Mouse (Mus musculus): ENCODE measurements at regions not wholly inside any gene's neighbourhood (a gene's known extent, or its start where the extent isn't known, plus 50 kb on each side); places are given as distances from the start of the nearest gene placed in this dataset.

GRCm38 (mm10) chr5:148615117-148615516 lies 62.5 kb upstream of the Ubl3 start:
- no peaks in the 10 kb centered on the region for H3K4me1 ChIP-seq (ENCODE audit: control insufficient read depth, insufficient read depth, low read length)
- 92% methylated on average over 14 of the region's 14 CpGs for WGBS
- no peaks in the 10 kb centered on the region for H3K27me3 ChIP-seq (replicated peaks; ENCODE audit: control insufficient read depth, insufficient read depth, low read length)
- H3K4me3 ChIP-seq (ENCODE audit: insufficient read depth, low read depth, low read length), result no peak overlapping the region
- no peak overlapping the region for H3K27ac ChIP-seq (ENCODE audit: insufficient read depth, low read depth, low read length)
- no peak for DNase-seq
- TF ChIP-seq CTCF (conservative IDR thresholded peaks at IDR 0.05; ENCODE audit: insufficient read depth, insufficient read length, low read depth, low read length) (no peak), POLR2A (IDR thresholded peaks at IDR 0.05; ENCODE audit: low read depth, low read length) (no peak)
- H3K36me3 ChIP-seq (ENCODE audit: control insufficient read depth, insufficient read depth, low read length), result no peaks in the 10 kb centered on the region

GRCm38 (mm10) chr5:148611323-148611722 lies 58.7 kb upstream of the Ubl3 start:
- Histone ChIP-seq H3K4me1 (ENCODE audit: control insufficient read depth, insufficient read depth, low read length) (no peaks in the 10 kb centered on the region), H3K27ac (ENCODE audit: insufficient read depth, low read depth, low read length) (no peak overlapping the region), H3K36me3 (ENCODE audit: control insufficient read depth, insufficient read depth, low read length) (no peaks in the 10 kb centered on the region), H3K4me3 (ENCODE audit: insufficient read depth, low read depth, low read length) (no peak overlapping the region), H3K27me3 (replicated peaks; ENCODE audit: control insufficient read depth, insufficient read depth, low read length) (no peaks in the 10 kb centered on the region)
- 55% methylated on average over 5 of the region's 5 CpGs for WGBS
- DNase-seq, result no peak
- TF ChIP-seq POLR2A (IDR thresholded peaks at IDR 0.05; ENCODE audit: low read depth, low read length) (no peak), CTCF (conservative IDR thresholded peaks at IDR 0.05; ENCODE audit: insufficient read depth, insufficient read length, low read depth, low read length) (no peak)

GRCm38 (mm10) chr5:148609506-148609880 lies 56.9 kb upstream of the Ubl3 start:
- no peak overlapping the region for H3K27ac ChIP-seq (ENCODE audit: insufficient read depth, low read depth, low read length)
- WGBS, result 86% methylated on average over 9 of the region's 9 CpGs
- no peak overlapping the region for H3K4me3 ChIP-seq (ENCODE audit: insufficient read depth, low read depth, low read length)
- TF ChIP-seq CTCF (conservative IDR thresholded peaks at IDR 0.05; ENCODE audit: insufficient read depth, insufficient read length, low read depth, low read length), result no peak
- no peaks in the 10 kb centered on the region for H3K27me3 ChIP-seq (replicated peaks; ENCODE audit: control insufficient read depth, insufficient read depth, low read length)
- no peaks in the 10 kb centered on the region for H3K36me3 ChIP-seq (ENCODE audit: control insufficient read depth, insufficient read depth, low read length)
- no peaks in the 10 kb centered on the region for H3K4me1 ChIP-seq (ENCODE audit: control insufficient read depth, insufficient read depth, low read length)
- no peak for DNase-seq

GRCm38 (mm10) chr5:148608857-148609505 lies 56.4 kb upstream of the Ubl3 start:
- TF ChIP-seq CTCF (conservative IDR thresholded peaks at IDR 0.05; ENCODE audit: insufficient read depth, insufficient read length, low read depth, low read length), result no peak
- TF ChIP-seq POLR2A (IDR thresholded peaks at IDR 0.05; ENCODE audit: low read depth, low read length), result no peak
- Histone ChIP-seq H3K27me3 (replicated peaks; ENCODE audit: control insufficient read depth, insufficient read depth, low read length) (no peaks in the 10 kb centered on the region), H3K4me3 (ENCODE audit: insufficient read depth, low read depth, low read length) (no peak overlapping the region), H3K4me1 (ENCODE audit: control insufficient read depth, insufficient read depth, low read length) (no peaks in the 10 kb centered on the region), H3K36me3 (ENCODE audit: control insufficient read depth, insufficient read depth, low read length) (no peaks in the 10 kb centered on the region), H3K27ac (ENCODE audit: insufficient read depth, low read depth, low read length) (no peak overlapping the region)
- 83% methylated on average over 13 of the region's 13 CpGs for WGBS
- no peak for DNase-seq

GRCm38 (mm10) chr5:148608178-148608577 lies 55.6 kb upstream of the Ubl3 start:
- no peak for TF ChIP-seq POLR2A (IDR thresholded peaks at IDR 0.05; ENCODE audit: low read depth, low read length)
- no peak for TF ChIP-seq CTCF (conservative IDR thresholded peaks at IDR 0.05; ENCODE audit: insufficient read depth, insufficient read length, low read depth, low read length)
- Histone ChIP-seq H3K4me1 (ENCODE audit: control insufficient read depth, insufficient read depth, low read length) (no peaks in the 10 kb centered on the region), H3K36me3 (ENCODE audit: control insufficient read depth, insufficient read depth, low read length) (no peaks in the 10 kb centered on the region), H3K4me3 (ENCODE audit: insufficient read depth, low read depth, low read length) (no peak overlapping the region), H3K27me3 (replicated peaks; ENCODE audit: control insufficient read depth, insufficient read depth, low read length) (no peaks in the 10 kb centered on the region), H3K27ac (ENCODE audit: insufficient read depth, low read depth, low read length) (peak overlapping the region; percentile 53; the same call in 1 of the 2 replicates)
- 29% methylated on average over 9 of the region's 9 CpGs for WGBS
- DNase-seq, result peak; percentile 73

- no peak overlapping the region for H3K4me3 ChIP-seq (ENCODE audit: insufficient read depth, low read depth, low read length)
- no peaks in the 10 kb centered on the region for H3K36me3 ChIP-seq (ENCODE audit: control insufficient read depth, insufficient read depth, low read length)
- H3K27ac ChIP-seq (ENCODE audit: insufficient read depth, low read depth, low read length), result no peak overlapping the region
- no peaks in the 10 kb centered on the region for H3K27me3 ChIP-seq (replicated peaks; ENCODE audit: control insufficient read depth, insufficient read depth, low read length)
- DNase-seq, result no peak
- TF ChIP-seq POLR2A (IDR thresholded peaks at IDR 0.05; ENCODE audit: low read depth, low read length), result no peak
- no peak for TF ChIP-seq CTCF (conservative IDR thresholded peaks at IDR 0.05; ENCODE audit: insufficient read depth, insufficient read length, low read depth, low read length)
- no peaks in the 10 kb centered on the region for H3K4me1 ChIP-seq (ENCODE audit: control insufficient read depth, insufficient read depth, low read length)
- 88% methylated on average over 8 of the region's 8 CpGs for WGBS
Observed at GRCm38 (mm10) chr5:148605730-148606129, 53.1 kb upstream of the Ubl3 start.
